Mouse (Mus musculus): ENCODE data around the gene Psma7. TPM values are rescaled to one million over a fixed set of nuclear protein-coding genes. Genes with fewer than 3 reads are reported as not detected.

Psma7 gene
- polyA plus RNA-seq, 1 experiment from 2014 or later: 423 TPM

- Histone ChIP-seq H3K27ac (no peak overlapping the region), H3K4me3 (replicated peaks) (no peak overlapping the region), H3K36me3 (peaks cover 12% of the 10 kb centered on the region), H3K9me3 (replicated peaks) (no peaks in the 10 kb centered on the region), H3K9ac (no peak overlapping the region), H3K27me3 (peaks cover 43% of the 10 kb centered on the region), H3K4me2 (no peak overlapping the region), H3K4me1 (replicated peaks) (peaks cover 34% of the 10 kb centered on the region)
- 68% methylated on average over 6 of the region's 6 CpGs for WGBS (ENCODE audit: insufficient replicate concordance)
- DNase-seq (no peak), ATAC-seq (ENCODE audit: low read depth) (no peak)
Observed at GRCm38 (mm10) chr2:180022751-180023150, 19.5 kb downstream of the Psma7 start.

- H3K4me2 ChIP-seq: no peak overlapping the region
- H3K4me1 ChIP-seq (replicated peaks): peaks cover 15% of the 10 kb centered on the region
- no peaks in the 10 kb centered on the region for H3K9me3 ChIP-seq (replicated peaks)
- H3K27ac ChIP-seq: no peak overlapping the region
- WGBS (ENCODE audit: insufficient replicate concordance): 59% methylated on average over 8 of the region's 8 CpGs
- no peak for DNase-seq
- H3K36me3 ChIP-seq: no peaks in the 10 kb centered on the region
- no peak overlapping the region for H3K4me3 ChIP-seq (replicated peaks)
- ATAC-seq (ENCODE audit: low read depth): no peak
- H3K27me3 ChIP-seq: peaks cover 43% of the 10 kb centered on the region
- H3K9ac ChIP-seq: no peak overlapping the region
Observed at GRCm38 (mm10) chr2:180020919-180021318, 21.3 kb downstream of the Psma7 start.

- no peak overlapping the region for H3K27ac ChIP-seq
- ATAC-seq (ENCODE audit: low read depth): no peak
- H3K4me3 ChIP-seq (replicated peaks): no peak overlapping the region
- H3K9me3 ChIP-seq (replicated peaks): no peaks in the 10 kb centered on the region
- WGBS (ENCODE audit: insufficient replicate concordance): 56% methylated on average over 7 of the region's 7 CpGs
- no peak overlapping the region for H3K4me2 ChIP-seq
- H3K9ac ChIP-seq: no peak overlapping the region
- peaks cover 9% of the 10 kb centered on the region for H3K4me1 ChIP-seq (replicated peaks)
- no peak for DNase-seq
- H3K36me3 ChIP-seq: no peaks in the 10 kb centered on the region
- peaks cover 43% of the 10 kb centered on the region for H3K27me3 ChIP-seq
Observed at GRCm38 (mm10) chr2:180020091-180020661, 22.1 kb downstream of the Psma7 start.

- H3K27me3 ChIP-seq: peaks cover 43% of the 10 kb centered on the region
- DNase-seq (no peak), ATAC-seq (ENCODE audit: low read depth) (no peak)
- WGBS (ENCODE audit: insufficient replicate concordance): 71% methylated on average over 9 of the region's 9 CpGs
- H3K4me2 ChIP-seq: no peak overlapping the region
- H3K27ac ChIP-seq: no peak overlapping the region
- no peaks in the 10 kb centered on the region for H3K9me3 ChIP-seq (replicated peaks)
- no peak overlapping the region for H3K9ac ChIP-seq
- H3K36me3 ChIP-seq: no peaks in the 10 kb centered on the region
- no peak overlapping the region for H3K4me3 ChIP-seq (replicated peaks)
- H3K4me1 ChIP-seq (replicated peaks): peaks cover 1% of the 10 kb centered on the region
Observed at GRCm38 (mm10) chr2:180018573-180018972, 23.7 kb downstream of the Psma7 start.

- Histone ChIP-seq H3K27ac (no peak overlapping the region), H3K9ac (no peak overlapping the region), H3K4me2 (no peak overlapping the region), H3K36me3 (no peaks in the 10 kb centered on the region), H3K4me1 (replicated peaks) (no peaks in the 10 kb centered on the region), H3K4me3 (replicated peaks) (no peak overlapping the region), H3K27me3 (peaks cover 37% of the 10 kb centered on the region), H3K9me3 (replicated peaks) (no peaks in the 10 kb centered on the region)
- DNase-seq (no peak), ATAC-seq (ENCODE audit: low read depth) (no peak)
- WGBS (ENCODE audit: insufficient replicate concordance): 70% methylated on average over 4 of the region's 4 CpGs
Observed at GRCm38 (mm10) chr2:180017632-180018031, 24.6 kb downstream of the Psma7 start.

GRCm38 (mm10) chr2:180013686-180014085 lies 28.5 kb downstream of the Psma7 start:
- Histone ChIP-seq H3K27ac (no peak overlapping the region), H3K4me1 (replicated peaks) (no peaks in the 10 kb centered on the region), H3K9ac (no peak overlapping the region), H3K36me3 (no peaks in the 10 kb centered on the region), H3K27me3 (peaks cover 6% of the 10 kb centered on the region; the same call in 1 of the 2 replicates), H3K4me3 (replicated peaks) (no peak overlapping the region), H3K9me3 (replicated peaks) (no peaks in the 10 kb centered on the region), H3K4me2 (no peak overlapping the region)
- WGBS (ENCODE audit: insufficient replicate concordance): 74% methylated on average over 7 of the region's 7 CpGs
- no peak for ATAC-seq (ENCODE audit: low read depth)
- DNase-seq: no peak

- Histone ChIP-seq H3K27me3 (peaks cover 3% of the 10 kb centered on the region; the same call in 1 of the 2 replicates), H3K4me1 (replicated peaks) (no peaks in the 10 kb centered on the region), H3K4me2 (no peak overlapping the region), H3K9ac (no peak overlapping the region), H3K36me3 (no peaks in the 10 kb centered on the region), H3K4me3 (replicated peaks) (no peak overlapping the region), H3K27ac (no peak overlapping the region), H3K9me3 (replicated peaks) (no peaks in the 10 kb centered on the region)
- ATAC-seq (ENCODE audit: low read depth) (no peak), DNase-seq (no peak)
- WGBS (ENCODE audit: insufficient replicate concordance): 73% methylated on average over 6 of the region's 6 CpGs
Observed at GRCm38 (mm10) chr2:180011370-180011769, 30.9 kb downstream of the Psma7 start.

GRCm38 (mm10) chr2:180010686-180011085 lies 31.5 kb downstream of the Psma7 start:
- no peak for DNase-seq

GRCm38 (mm10) chr2:180006352-180007017 lies 35.7 kb downstream of the Psma7 start:
- Histone ChIP-seq H3K9me3 (replicated peaks) (no peaks in the 10 kb centered on the region), H3K27me3 (peaks cover 12% of the 10 kb centered on the region; the same call in 1 of the 2 replicates), H3K27ac (no peak overlapping the region), H3K36me3 (no peaks in the 10 kb centered on the region), H3K4me2 (no peak overlapping the region), H3K9ac (no peak overlapping the region), H3K4me3 (replicated peaks) (no peak overlapping the region), H3K4me1 (replicated peaks) (no peaks in the 10 kb centered on the region)
- ATAC-seq (ENCODE audit: low read depth): no peak
- 39% methylated on average over 8 of the region's 9 CpGs for whole genome bisulfite sequencing (ENCODE audit: insufficient replicate concordance)
- no peak for DNase-seq

More at GRCm38 (mm10) chr2:180010686-180011085, 31.5 kb downstream of the Psma7 start:
- Histone ChIP-seq H3K4me2 (no peak overlapping the region), H3K4me3 (replicated peaks) (no peak overlapping the region), H3K27me3 (peaks cover 8% of the 10 kb centered on the region; the same call in 1 of the 2 replicates), H3K4me1 (replicated peaks) (no peaks in the 10 kb centered on the region), H3K9ac (no peak overlapping the region), H3K9me3 (replicated peaks) (no peaks in the 10 kb centered on the region), H3K36me3 (no peaks in the 10 kb centered on the region), H3K27ac (no peak overlapping the region)
- no peak for ATAC-seq (ENCODE audit: low read depth)
- WGBS (ENCODE audit: insufficient replicate concordance): 87% methylated on average over 7 of the region's 7 CpGs

- Histone ChIP-seq H3K36me3 (no peaks in the 10 kb centered on the region), H3K9ac (no peak overlapping the region), H3K4me3 (replicated peaks) (no peak overlapping the region), H3K9me3 (replicated peaks) (no peaks in the 10 kb centered on the region), H3K4me1 (replicated peaks) (no peaks in the 10 kb centered on the region), H3K27me3 (peaks cover 12% of the 10 kb centered on the region; the same call in 1 of the 2 replicates), H3K27ac (no peak overlapping the region), H3K4me2 (no peak overlapping the region)
- 36% methylated on average over 5 of the region's 5 CpGs for WGBS (ENCODE audit: insufficient replicate concordance)
- ATAC-seq (ENCODE audit: low read depth): no peak
- DNase-seq: no peak
Observed at GRCm38 (mm10) chr2:180005656-180006351, 36.4 kb downstream of the Psma7 start.

GRCm38 (mm10) chr2:180001635-180002034 lies 40.6 kb downstream of the Psma7 start:
- Histone ChIP-seq H3K27me3 (peaks cover 12% of the 10 kb centered on the region; the same call in 1 of the 2 replicates), H3K4me1 (replicated peaks) (no peaks in the 10 kb centered on the region), H3K9ac (no peak overlapping the region), H3K36me3 (no peaks in the 10 kb centered on the region), H3K4me3 (replicated peaks) (no peak overlapping the region), H3K9me3 (replicated peaks) (no peaks in the 10 kb centered on the region), H3K4me2 (no peak overlapping the region), H3K27ac (no peak overlapping the region)
- DNase-seq (no peak), ATAC-seq (ENCODE audit: low read depth) (no peak)
- WGBS (ENCODE audit: insufficient replicate concordance): 76% methylated on average over 9 of the region's 9 CpGs

All from liver, embryonic 13.5 days (tissue).